Comparison of ENCODE assay signal across 8 mouse cellular contexts in genomic region chr3:134302681-134303491, GRCm38 (mm10).
DNase-seq lines count a peak whose midpoint lies in the region; ATAC-seq and TF ChIP-seq lines count a peak whose summit lies in the region.

No protein-coding gene starts in this region.

- whole genome bisulfite sequencing in lung, embryonic 14.5 days: 20% methylated on average over 21 of the region's 21 CpGs
- 17% methylated on average over 21 of the region's 21 CpGs for WGBS in heart, embryonic 15.5 days
- WGBS in limb, embryonic 12.5 days: 23% methylated on average over 21 of the region's 21 CpGs
- WGBS in stomach, postnatal 0 days: 20% methylated on average over 21 of the region's 21 CpGs

- no peak overlapping the region for H3K9ac ChIP-seq in lung, embryonic 14.5 days
- H3K9ac ChIP-seq in heart, embryonic 15.5 days: peak overlapping the region; percentile 21; the same call in 1 of the 2 replicates
- H3K9ac ChIP-seq in limb, embryonic 12.5 days (replicated peaks): no peak overlapping the region
- no peak overlapping the region for H3K9ac ChIP-seq in stomach, postnatal 0 days (ENCODE audit: low read length)

- H3K4me2 ChIP-seq in lung, embryonic 14.5 days: peak overlapping the region; percentile 49
- H3K4me2 ChIP-seq in heart, embryonic 15.5 days: peak overlapping the region; percentile 62
- H3K4me2 ChIP-seq in limb, embryonic 12.5 days: peak overlapping the region; percentile 52
- peak overlapping the region; percentile 52 for H3K4me2 ChIP-seq in stomach, postnatal 0 days (replicated peaks; ENCODE audit: low read depth)

- H3K27ac ChIP-seq in lung, embryonic 14.5 days (ENCODE audit: low read depth): no peak overlapping the region
- no peak overlapping the region for H3K27ac ChIP-seq in heart, embryonic 15.5 days
- H3K27ac ChIP-seq in limb, embryonic 12.5 days: no peak overlapping the region
- H3K27ac ChIP-seq in stomach, postnatal 0 days (replicated peaks): no peak overlapping the region

- peak overlapping the region; percentile 16; the same call in 1 of the 2 replicates for H3K4me3 ChIP-seq in lung, embryonic 14.5 days (ENCODE audit: low read depth, low read length)
- H3K4me3 ChIP-seq in heart, embryonic 15.5 days: peak overlapping the region; percentile 47
- H3K4me3 ChIP-seq in limb, embryonic 12.5 days (replicated peaks): peak overlapping the region; percentile 23; the same call in 1 of the 2 replicates
- H3K4me3 ChIP-seq in stomach, postnatal 0 days (ENCODE audit: low read depth, low read length): peak overlapping the region; percentile 19

- ATAC-seq in lung, embryonic 14.5 days (ENCODE audit: insufficient read depth): peak; percentile 65
- no peak for ATAC-seq in heart, embryonic 15.5 days (replicated peaks; ENCODE audit: insufficient number of reproducible peaks, insufficient read depth, low FRiP score, low read depth)
- no peak for ATAC-seq in limb, embryonic 12.5 days (ENCODE audit: insufficient number of reproducible peaks, insufficient read depth, low FRiP score, low TSS enrichment, low read depth)
- no peak for ATAC-seq in stomach, postnatal 0 days (ENCODE audit: low FRiP score, low TSS enrichment)
- no peak for ATAC-seq in activated CD4-positive, CD25-positive, alpha-beta regulatory T cell, adult 4 months

- peaks cover 7% of the 10 kb centered on the region; the same call in 1 of the 2 replicates for H3K4me1 ChIP-seq in lung, embryonic 14.5 days (ENCODE audit: insufficient read depth)
- H3K4me1 ChIP-seq in heart, embryonic 15.5 days (replicated peaks): peaks cover 8% of the 10 kb centered on the region
- peaks cover 34% of the 10 kb centered on the region for H3K4me1 ChIP-seq in limb, embryonic 12.5 days (replicated peaks)
- no peaks in the 10 kb centered on the region; the same call in 1 of the 2 replicates for H3K4me1 ChIP-seq in stomach, postnatal 0 days (replicated peaks; ENCODE audit: control insufficient read depth, insufficient read depth)

- H3K36me3 ChIP-seq in lung, embryonic 14.5 days (ENCODE audit: insufficient read depth): no peaks in the 10 kb centered on the region
- H3K36me3 ChIP-seq in heart, embryonic 15.5 days: no peaks in the 10 kb centered on the region
- no peaks in the 10 kb centered on the region for H3K36me3 ChIP-seq in limb, embryonic 12.5 days
- no peaks in the 10 kb centered on the region for H3K36me3 ChIP-seq in stomach, postnatal 0 days (ENCODE audit: control insufficient read depth, insufficient read depth, low read length)

- no peaks in the 10 kb centered on the region for H3K27me3 ChIP-seq in lung, embryonic 14.5 days (ENCODE audit: insufficient read depth, low read length)
- no peaks in the 10 kb centered on the region for H3K27me3 ChIP-seq in heart, embryonic 15.5 days
- no peaks in the 10 kb centered on the region for H3K27me3 ChIP-seq in limb, embryonic 12.5 days
- H3K27me3 ChIP-seq in stomach, postnatal 0 days (ENCODE audit: control insufficient read depth, insufficient read depth, low read length): no peaks in the 10 kb centered on the region

- no peak for TF ChIP-seq CTCF in lung, embryonic 14.5 days (IDR thresholded peaks at IDR 0.05; ENCODE audit: low read depth)
- TF ChIP-seq CTCF in stomach, postnatal 0 days (IDR thresholded peaks at IDR 0.05; ENCODE audit: low read depth): no peak

- peak; percentile 26 for DNase-seq in lung, embryonic 14.5 days
- DNase-seq in lung, adult 18-20 months: no peak
- peak; percentile 82 for DNase-seq in embryo, embryonic 10.5 days (ENCODE audit: low spot score)
- DNase-seq in stomach, postnatal 0 days (ENCODE audit: low spot score): peak; percentile 17
- no peak for DNase-seq in gastrocnemius, adult 18-20 months (ENCODE audit: low spot score)

- no peaks in the 10 kb centered on the region for H3K9me3 ChIP-seq in lung, embryonic 14.5 days (ENCODE audit: low read depth, low read length)
- no peaks in the 10 kb centered on the region for H3K9me3 ChIP-seq in heart, embryonic 15.5 days (replicated peaks)
- no peaks in the 10 kb centered on the region for H3K9me3 ChIP-seq in limb, embryonic 12.5 days
- no peaks in the 10 kb centered on the region for H3K9me3 ChIP-seq in stomach, postnatal 0 days (ENCODE audit: control insufficient read depth, low read length)

- no peak for TF ChIP-seq EP300 in stomach, postnatal 0 days (optimal IDR thresholded peaks at IDR 0.05)

Comparison
In these comparisons a context has a peak if more than half of its experiments do, and no peak if none do; other contexts are left out.
1. DNase-seq: peak in lung, embryonic 14.5 days (single experiment), embryo, embryonic 10.5 days (single experiment) and stomach, postnatal 0 days (single experiment); none in lung, adult 18-20 months (0 of 2) and gastrocnemius, adult 18-20 months (single experiment).
2. Peak in every context shown above with its lines, with median percentiles within 50 percentile points of each other: H3K4me2 ChIP-seq and H3K4me3 ChIP-seq.